Mouse (Mus musculus) layer of hippocampus, postnatal 14 days (tissue): ENCODE results near the gene Prss57. TPM values are rescaled to one million over a fixed set of nuclear protein-coding genes. Genes with fewer than 3 reads are reported as not detected.
"Not testable (repeated sequence)": the region's sequence is repeated elsewhere in the genome, so short reads cannot be mapped to it uniquely, and the experiment has no call there.

ENCODE experiments used
- DNase-seq, 2 experiments: peaks; one replicate each; pipeline ENCODE4 v3.0.0; 2021 to 2022; ENCODE audit warnings: low spot score in 2 of 2, mixed read lengths in 1 of 2
- total RNA-seq, 2 experiments: library from RNA; stranded (reverse); gene quantifications; 2 replicates each; pipeline ENCODE4 v1.2.3; 2021

Prss57 gene
- total RNA-seq, 2 experiments from 2014 or later = 0.16 TPM; not detected in 1

DNA sequence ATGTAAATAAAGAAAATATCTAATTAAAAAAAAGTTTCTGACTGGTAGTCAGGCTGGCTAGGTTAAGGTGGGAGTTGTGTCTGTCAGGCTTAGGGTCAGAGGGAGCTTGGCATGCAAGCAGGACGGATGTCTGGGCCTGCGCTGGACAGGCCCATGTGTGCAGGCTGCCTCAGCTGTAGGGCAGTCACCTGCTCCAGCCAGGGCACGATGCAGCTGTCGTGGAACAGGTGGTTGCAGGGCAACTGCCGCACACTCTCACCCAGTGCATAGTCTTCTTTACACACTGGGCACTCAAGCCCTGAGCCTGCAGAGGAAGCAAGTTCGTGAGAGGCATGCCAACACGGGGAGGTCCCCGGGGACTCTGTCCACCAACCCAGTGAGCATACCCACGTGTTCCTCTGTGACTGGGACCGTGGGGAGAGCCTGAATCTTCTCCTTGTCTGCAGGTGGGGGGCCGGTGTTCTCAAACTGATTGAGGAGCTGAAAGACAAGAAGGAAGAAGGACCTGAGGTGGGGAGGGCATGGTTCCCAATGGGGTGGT is 30.1 kb downstream of the Prss57 start:
- no peak for DNase-seq

DNA sequence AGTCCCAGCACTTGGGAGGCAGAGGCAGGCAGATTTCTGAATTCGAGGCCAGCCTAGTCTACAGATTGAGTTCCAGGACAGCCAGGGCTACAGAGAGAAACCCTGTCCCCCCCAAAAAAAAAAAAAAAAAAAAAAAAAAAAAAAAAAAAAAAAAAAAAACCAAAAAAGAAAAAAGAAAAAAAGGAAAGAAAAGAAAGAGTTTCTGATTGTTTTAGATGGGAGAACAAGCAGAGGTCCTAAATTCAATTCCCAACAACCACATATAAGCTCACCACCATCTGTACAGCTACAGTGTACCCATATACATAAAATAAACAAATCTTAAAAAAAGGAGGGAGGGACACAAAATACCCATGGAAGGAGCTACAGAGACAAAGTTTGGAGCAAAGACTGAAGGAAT is 31.1 kb downstream of the Prss57 start:
- not testable (repeated sequence) for DNase-seq

DNA sequence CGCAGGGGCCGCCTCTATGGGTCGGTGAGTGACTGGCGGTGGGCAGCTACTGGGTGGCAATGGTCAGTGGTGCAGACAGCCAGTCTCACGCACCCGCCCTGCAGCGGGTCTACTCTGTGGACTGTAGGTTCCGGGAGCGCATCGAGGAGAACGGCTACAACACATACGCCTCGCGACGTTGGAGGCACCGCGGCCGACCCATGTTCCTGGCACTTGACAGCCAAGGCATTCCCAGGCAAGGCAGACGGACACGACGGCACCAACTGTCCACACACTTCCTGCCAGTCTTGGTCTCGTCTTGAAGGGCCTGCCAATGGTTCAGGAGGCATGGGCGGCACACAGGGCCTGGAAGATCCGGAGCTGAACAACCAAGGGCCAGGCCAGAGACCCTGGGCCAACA is 34.1 kb downstream of the Prss57 start:
- no peak for DNase-seq

DNA sequence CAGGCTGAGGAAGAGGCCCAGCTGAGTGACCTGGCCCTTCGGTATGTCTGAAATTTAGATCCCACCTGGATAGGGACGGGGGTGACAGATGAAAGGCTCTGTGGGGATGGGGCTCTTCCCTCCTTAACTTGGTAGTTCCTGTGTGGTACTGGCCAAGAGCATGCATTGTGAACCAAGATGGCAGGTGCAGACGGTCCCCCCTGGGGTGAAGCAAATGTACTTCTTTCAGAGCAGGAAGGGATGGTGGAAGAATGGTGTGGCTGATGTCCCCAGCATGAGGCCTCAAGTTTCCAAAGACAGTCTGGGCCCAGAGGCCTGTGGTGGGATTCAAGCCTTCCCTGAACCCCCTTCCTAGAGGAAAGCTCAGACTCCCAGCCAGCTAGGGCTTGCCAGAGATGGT is 34.9 kb downstream of the Prss57 start:
- no peak for DNase-seq

DNA sequence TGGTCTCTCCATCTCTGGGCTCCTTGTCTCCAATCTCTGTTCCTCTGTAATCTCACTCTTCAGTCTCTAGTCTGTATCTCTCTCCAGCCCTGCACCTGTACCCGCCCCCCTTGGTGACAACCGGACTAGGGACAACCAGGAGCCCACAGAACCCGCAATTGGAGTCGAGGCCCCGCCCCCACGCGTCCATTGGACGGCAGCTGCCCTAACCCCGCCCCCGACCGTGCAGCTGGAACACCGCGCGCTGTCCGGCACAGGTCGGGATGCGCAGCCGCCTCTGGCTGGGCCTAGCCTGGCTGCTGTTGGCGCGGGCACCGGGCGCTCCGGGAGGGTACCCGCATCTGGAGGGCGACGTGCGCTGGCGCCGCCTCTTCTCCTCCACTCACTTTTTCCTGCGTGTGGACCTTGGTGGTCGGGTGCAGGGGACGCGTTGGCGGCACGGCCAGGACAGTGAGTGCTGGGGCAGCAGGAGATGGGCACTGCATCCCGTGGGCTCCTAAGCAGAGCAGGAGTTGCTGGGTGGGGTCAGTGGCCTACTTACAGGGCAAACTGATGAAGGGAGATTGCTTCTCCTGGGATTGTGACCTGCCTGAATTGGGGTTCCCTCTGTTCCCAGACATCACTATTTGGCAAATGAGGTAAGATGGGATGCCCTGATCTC is 35.8 kb downstream of the Prss57 start, which contains the start of gene Fgf22:
Fgf22 (plus strand) TSS at position 221 of the 661 bp plus-strand sequence.
- DNase-seq = peak in 1 of 2 experiments; percentile 57

DNA sequence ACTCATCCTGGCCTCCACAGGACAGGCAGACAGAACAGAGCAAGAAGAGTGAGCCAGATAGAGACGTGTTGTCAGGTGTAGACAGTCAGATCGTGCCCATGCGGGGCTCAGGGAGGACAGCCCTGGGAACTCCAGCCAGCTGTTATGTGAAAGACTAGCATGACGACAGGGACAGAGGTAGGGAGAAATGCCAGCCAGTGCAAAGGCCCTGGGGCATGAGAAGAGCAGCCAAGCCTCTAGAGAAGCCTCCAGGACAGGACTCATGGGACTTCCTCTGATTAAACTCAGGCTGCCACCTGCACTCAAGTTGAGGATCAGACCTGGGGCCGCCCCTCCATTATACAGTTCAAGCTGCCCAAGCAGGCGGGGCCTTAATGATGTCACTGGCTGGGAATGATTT is 42.3 kb downstream of the Prss57 start:
- DNase-seq = no peak

DNA sequence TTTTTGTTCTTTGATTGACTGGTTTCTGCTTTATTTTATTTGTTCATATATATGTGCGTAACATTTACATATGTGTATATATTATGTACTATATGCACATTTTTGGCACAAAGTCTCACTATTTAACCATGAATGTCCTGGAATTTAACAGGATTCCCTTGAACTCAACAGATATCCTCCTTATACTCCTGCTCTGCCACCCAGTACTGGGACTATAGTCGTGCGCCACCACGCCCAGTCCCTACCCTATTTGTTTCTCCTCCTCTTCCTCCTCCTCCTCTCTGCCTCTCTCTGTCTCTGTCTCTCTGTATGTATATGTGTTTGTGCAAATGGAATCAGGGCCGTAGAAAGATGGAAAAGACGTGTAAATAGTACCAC is 44.0 kb downstream of the Prss57 start:
- DNase-seq = no peak

DNA sequence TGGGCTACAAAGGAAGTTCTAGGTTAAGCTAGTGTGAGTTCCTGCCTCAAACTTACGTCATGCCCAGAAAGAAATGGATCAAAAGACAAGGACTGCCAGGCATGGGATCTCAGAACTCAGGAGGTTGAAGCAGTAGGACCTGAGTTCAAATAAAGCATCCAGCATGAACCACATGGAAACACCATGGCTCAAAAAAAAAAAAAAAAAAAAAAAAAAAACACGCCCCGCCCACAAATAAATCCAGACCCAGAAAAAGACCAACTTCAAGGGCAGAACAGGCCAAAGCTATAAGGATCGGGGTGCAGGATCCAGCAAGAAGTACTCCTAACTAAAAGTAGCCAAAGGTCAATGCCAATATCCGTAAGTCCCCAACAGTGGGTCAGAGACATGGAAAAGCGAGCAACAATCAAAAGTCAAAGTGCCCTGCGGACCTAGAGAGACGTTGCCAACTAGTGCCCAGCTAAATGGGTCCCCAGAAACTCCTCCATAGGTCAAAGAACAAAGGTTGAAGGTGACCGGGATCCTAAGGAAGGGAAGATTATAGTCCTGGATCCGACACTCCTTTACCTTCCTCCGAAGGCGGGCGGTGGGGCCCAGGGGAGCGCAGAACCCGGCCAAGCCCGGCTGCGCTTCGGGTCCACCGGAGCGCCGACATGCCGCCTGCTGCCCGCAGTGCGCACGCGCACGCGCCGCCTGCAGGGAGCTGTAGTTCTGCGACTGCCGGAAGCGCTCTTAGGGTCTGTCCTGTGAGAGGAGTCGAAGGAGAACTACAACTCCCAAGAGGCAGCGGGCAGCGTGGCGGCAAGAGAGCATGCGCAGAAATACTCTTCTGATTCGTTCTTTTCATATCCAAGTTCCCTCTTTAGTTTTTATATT is 44.6 kb downstream of the Prss57 start, which contains the start of gene Polrmt:
Polrmt (minus strand) TSS at position 684 of the 876 bp plus-strand sequence.
- peak; percentile 93 to 99 for DNase-seq

DNA sequence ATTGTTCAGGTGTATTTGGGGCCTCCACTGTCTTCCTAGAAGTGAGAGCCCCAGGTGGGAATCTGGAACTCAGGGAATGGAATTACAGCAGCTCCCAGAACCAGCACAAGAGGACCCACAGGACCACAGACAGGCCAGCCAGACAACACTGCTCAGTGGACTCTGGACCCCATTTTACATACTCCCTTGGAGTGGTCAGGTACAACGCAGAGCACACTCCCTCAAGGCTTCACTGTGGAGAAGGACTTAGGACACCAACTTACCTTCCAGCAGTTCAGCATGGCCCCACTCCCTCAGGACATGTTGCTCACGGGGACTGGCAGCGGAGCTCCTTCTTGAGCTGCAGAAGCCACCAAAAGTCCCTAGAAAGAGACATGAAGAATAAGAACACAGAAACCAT is 45.4 kb downstream of the Prss57 start:
- DNase-seq = no peak

DNA sequence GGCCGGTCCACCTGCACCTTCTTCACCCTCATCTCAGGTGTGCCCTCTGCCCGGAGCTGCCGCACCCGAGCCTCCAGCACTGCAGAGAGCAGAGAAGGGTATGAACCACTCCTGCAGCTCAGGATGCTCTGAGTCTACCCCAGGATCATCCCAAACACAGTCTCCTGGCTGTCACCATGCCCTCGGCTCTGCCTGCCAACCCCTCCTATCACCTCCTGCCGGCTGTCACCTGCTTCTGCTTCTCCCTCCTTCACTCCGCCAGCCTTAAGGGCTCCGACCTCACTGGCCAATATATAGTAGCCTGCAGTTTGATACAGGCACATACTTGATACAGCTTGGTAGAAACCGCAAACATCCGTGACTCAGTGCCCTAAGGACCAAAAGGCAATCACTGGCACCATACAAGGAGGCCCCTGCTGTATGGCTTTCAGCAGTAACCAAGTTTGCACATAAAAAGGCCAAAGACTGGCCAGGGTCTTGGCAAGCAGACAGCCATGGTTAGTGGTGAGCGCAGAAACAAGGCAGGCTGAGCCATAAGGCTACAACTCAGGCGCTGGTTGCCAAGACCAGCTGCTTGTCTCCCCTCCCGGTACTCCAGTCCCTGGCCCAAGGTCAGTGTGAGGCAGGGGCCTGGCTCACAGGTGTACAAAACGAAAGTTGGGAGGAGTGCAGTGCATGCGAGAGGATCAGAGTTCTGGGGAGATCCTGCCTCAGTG is 47.0 kb downstream of the Prss57 start:
- no peak for DNase-seq

DNA sequence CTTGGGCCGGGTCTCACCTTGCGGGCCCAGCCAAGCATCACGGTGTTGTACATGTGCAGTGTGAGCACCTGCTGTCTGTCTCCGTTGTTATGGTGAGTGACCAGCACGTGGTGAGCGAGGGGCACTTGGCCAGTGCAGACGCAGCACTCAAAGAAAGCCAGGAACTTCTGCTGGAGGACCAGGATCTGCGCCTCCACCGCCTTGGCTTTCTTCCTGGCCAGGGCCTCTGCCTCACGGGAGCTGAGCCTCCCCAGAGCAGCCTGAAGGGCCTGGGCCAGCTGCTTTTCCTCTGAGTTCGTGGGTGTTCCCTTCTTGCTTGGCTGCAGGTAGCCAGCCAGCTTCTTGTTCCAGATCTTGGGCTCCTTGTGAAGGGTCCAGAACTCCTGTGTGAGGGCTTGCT is 47.6 kb downstream of the Prss57 start:
- no peak for DNase-seq

DNA sequence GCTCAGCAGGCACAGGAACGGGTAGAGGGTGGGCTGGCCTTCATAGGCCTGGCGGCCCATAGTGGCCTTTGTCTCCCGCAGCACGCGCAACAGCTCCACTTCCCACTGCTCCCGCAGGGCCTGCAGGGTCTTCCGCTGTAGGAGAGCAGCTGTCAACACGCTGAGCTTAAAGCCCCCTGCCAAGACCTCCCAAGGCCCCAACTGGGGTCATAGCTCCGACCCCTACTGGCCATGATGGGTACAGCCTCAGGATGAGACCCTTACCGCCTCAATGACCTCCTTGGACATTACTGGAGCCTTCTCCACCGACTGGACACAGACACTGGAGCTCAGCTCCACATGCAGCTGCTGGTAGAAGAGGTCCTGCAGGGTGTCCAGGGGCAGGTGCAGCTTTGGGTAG is 49.9 kb downstream of the Prss57 start:
- no peak for DNase-seq

DNA sequence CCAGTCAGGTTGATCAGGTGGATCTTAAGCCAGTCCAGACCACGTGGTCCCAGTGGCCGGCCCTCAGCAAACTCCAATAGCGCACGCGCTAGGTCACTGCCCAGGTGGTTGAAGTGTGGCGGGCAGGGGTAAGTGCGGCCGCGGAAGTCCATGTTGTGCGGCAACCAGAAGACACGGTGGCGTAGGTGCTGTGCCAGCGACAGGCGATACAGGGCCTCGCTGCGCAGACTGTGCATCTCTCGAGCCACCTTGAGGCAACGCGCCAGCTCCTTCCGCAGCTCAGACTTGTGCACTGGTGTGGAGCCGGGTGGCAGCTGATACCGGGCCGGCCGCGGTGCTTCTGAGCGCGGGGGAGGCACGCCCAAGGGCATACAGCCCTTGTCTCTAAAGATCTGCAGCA is 51.5 kb downstream of the Prss57 start:
- no peak for DNase-seq

DNA sequence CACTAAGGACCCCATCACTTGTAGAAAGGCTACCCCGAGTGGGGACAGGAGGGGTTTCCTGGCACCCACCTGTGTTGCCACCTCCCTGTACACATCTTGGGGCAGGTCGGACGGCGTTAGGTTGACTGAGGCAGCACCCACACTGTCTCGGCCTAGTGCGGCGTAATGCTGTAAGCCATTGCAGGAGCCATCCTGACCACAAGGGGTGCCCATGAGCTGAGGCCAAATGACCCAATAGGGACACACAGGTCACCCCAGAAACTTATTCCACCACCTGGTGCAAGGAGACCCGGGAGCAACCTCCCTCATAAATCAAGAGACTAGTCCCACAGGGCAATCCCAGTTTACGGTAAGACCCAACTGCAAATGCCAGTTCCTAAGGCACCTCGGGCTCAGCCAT is 52.5 kb downstream of the Prss57 start:
- no peak for DNase-seq

DNA sequence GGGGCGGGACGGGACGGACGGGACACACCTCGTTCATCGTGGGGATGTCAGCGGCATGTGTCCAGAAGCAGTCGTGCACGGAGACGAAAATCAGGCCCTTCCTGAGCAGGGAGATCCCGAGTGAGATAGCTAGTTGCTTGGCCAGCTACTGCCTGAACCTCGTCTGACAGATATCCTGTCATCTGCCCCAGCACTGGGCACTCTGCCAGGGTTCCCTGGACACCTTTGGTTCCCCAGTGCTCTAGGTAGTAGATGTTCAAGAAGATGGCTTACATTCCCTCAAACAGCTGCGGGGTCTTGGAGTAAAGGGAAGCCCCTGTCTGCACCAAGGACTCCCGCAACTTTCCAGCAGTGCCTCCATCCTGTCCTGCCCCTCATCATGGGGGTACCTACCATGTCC is 54.1 kb downstream of the Prss57 start:
- DNase-seq = no peak

DNA sequence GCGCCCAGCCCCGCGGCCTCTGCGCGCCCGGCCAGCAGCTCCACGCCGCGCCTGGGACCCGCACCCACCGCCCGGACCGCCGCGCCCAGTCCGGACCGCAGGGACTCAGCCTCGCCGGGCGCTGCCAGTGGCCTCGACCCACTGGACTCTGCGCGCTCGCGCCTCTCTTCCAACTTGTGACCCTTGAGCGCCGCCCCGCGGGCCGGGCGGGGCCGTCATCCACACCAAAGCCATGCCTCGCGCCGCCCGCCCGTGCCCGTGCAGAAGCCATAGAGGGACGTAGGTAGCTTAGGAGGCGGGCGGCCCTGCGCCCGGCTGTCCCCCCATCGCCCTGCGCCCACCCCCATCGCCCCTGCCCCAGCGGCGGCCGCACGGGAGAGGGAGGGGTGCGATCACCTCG is 55.4 kb downstream of the Prss57 start:
- DNase-seq = no peak

DNA sequence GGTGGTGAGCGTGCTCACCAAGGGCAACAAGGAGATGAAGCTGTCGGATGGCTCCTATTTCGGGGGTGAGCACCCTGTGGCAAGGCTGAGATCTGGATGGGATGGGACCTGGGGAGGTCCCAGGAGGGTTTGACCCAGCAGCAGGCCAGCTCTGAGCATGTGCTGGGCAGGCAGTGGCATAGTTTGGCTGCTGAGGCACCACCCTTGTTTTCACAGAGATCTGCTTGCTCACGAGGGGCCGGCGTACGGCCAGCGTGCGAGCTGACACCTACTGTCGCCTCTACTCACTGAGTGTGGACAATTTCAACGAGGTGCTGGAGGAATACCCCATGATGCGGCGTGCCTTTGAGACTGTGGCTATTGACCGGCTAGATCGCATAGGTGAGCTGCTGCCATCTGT is 56.9 kb downstream of the Prss57 start:
- DNase-seq = no peak

DNA sequence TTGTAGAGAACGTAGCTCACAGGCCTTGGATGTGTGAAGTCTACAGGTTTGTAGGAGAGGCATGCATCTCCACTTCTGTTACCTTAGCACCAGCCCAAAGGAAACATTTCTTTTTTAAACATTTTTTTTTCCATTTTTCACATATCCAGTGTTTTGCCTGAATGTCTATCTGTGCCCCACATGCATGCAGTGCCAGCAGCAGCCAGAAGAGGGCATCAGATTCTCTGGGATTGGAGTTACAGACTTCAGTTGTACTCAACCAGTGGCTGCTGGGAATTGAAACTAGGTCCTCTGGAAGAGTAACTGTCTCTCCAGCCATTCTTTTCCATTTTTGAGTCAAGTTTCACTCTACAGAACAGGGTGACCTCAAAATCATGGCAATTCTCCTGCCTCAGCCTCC is 58.3 kb downstream of the Prss57 start:
- no peak for DNase-seq
